In the genomic region with DNA sequence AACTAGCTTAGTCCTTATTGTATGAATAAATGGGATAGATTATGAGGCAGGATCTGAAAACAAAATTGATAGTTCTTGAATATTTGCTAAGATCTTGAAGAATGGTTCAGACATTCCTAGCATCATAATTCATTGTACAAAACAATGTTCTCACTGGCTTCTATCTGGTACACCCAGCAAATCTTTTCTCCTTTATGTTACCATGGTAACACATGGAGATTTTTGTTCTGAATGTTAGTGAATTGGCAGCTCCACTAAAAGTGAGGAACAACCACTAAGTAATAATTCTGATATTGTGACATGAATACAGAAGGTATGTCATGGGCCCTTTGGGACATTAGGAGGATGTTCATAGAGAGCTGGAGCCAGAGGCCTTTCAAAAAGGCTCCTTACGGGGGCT, we compare ENCODE assay signal across 16 mouse cellular contexts.
"Had no signal": no experiment of that assay in that cellular context is flagged by ENCODE, and none has a peak within 500 bp of the region (broad histone marks: within the 10 kb centered on the region; RNA-seq: fewer than 3 reads in every experiment).

No protein-coding gene starts in this region.

- ATAC-seq: liver, postnatal 0 days had no signal

- H3K9ac ChIP-seq: limb, embryonic 12.5 days; liver, embryonic 13.5 days; liver, postnatal 0 days; lung, embryonic 15.5 days; neural tube, embryonic 15.5 days had no signal

- H3K27me3 ChIP-seq: limb, embryonic 12.5 days; liver, embryonic 13.5 days; lung, embryonic 15.5 days; megakaryocyte, embryonic 14.5 days; neural tube, embryonic 15.5 days had no signal

- H3K4me3 ChIP-seq: limb, embryonic 12.5 days; liver, embryonic 13.5 days; lung, embryonic 15.5 days; megakaryocyte, embryonic 14.5 days; myocyte; neural tube, embryonic 15.5 days had no signal

- H3K36me3 ChIP-seq: limb, embryonic 12.5 days; liver, embryonic 13.5 days; lung, embryonic 15.5 days; neural tube, embryonic 15.5 days had no signal

- DNase-seq: kidney, adult 8-10 months; kidney, postnatal 25 days; layer of hippocampus, adult 9-11 months; liver; liver, embryonic 13.5 days; liver, postnatal 0 days; lung, postnatal 14 days; thymus, adult 18-20 months; thymus, postnatal 14 days had no signal

- H3K27ac ChIP-seq: limb, embryonic 12.5 days; liver, embryonic 13.5 days; lung, embryonic 15.5 days; macrophage; neural tube, embryonic 15.5 days; stomach, postnatal 0 days had no signal

- H3K9me3 ChIP-seq: limb, embryonic 12.5 days; liver, embryonic 13.5 days; lung, embryonic 15.5 days; megakaryocyte, embryonic 14.5 days; neural tube, embryonic 15.5 days had no signal

- H3K4me2 ChIP-seq: limb, embryonic 12.5 days; liver, embryonic 13.5 days; lung, embryonic 15.5 days; neural tube, embryonic 15.5 days had no signal

- H3K4me1 ChIP-seq: limb, embryonic 12.5 days; liver, embryonic 13.5 days; lung, embryonic 15.5 days; megakaryocyte, embryonic 14.5 days had no signal
